Mouse (Mus musculus) stomach, embryonic 15.5 days (tissue): ENCODE results near the gene Tmem235. TPM values are rescaled to one million over a fixed set of nuclear protein-coding genes. Genes with fewer than 3 reads are reported as not detected.
"Not testable (repeated sequence)": the region's sequence is repeated elsewhere in the genome, so short reads cannot be mapped to it uniquely, and the experiment has no call there.

Experiments used
- ATAC-seq: fragments of 200-750 bp; cut with Nextera tagmentation; 2 replicates; pipeline ENCODE4 v1.8.0; 2017; ENCODE audit warnings: low read depth, moderate number of reproducible peaks, moderate TSS enrichment; ENCODE audit not compliant: insufficient read depth, low FRiP score
- H3K27ac ChIP-seq: fragments of 300-500 bp; sonication (generic); 2 replicates; pipeline ENCODE4 v1.5.1; 2015; ENCODE audit warnings: mild to moderate bottlenecking, inconsistent platforms
- H3K27me3 ChIP-seq: fragments of 300-500 bp; sonication (generic); replicated peaks from 2 replicates; pipeline ENCODE4 v1.6.1; 2015; ENCODE audit warnings: inconsistent platforms
- H3K36me3 ChIP-seq: fragments of 300-500 bp; sonication (generic); 2 replicates; pipeline ENCODE4 v1.6.1; 2015; ENCODE audit warnings: inconsistent platforms
- H3K4me1 ChIP-seq: fragments of 300-500 bp; sonication (generic); 2 replicates; pipeline ENCODE4 v1.6.1; 2015; ENCODE audit warnings: inconsistent platforms
- H3K4me2 ChIP-seq: fragments of 300-500 bp; sonication (generic); 2 replicates; pipeline ENCODE4 v1.6.1; 2015; ENCODE audit warnings: mild to moderate bottlenecking, inconsistent platforms
- H3K4me3 ChIP-seq: fragments of 300-500 bp; sonication (generic); replicated peaks from 2 replicates; pipeline ENCODE4 v1.5.1; 2015; ENCODE audit warnings: inconsistent platforms
- H3K9ac ChIP-seq: fragments of 300-500 bp; sonication (generic); 2 replicates; pipeline ENCODE4 v1.6.1; 2015; ENCODE audit warnings: inconsistent platforms
- H3K9me3 ChIP-seq: fragments of 300-500 bp; sonication (generic); 2 replicates; pipeline ENCODE4 v1.6.1; 2016; ENCODE audit warnings: inconsistent platforms
- WGBS: fragments of 180-500 bp; shearing (Covaris S2); methylation state at CpG from one replicate; pipeline ENCODE4 v1.1.7; 2015; 5-methylcytosine and 5-hydroxymethylcytosine counted together
- polyA plus RNA-seq: library from polyadenylated mRNA; unstranded; fragments of >200 nt; fragmentation: Nextera tagmentation; extraction: Ambion mirVana; gene quantifications from 2 replicates; pipeline ENCODE4 v1.2.1, GENCODE M21; 2015

The Tmem235 gene
- polyA plus RNA-seq: not detected in 2 replicates

DNA sequence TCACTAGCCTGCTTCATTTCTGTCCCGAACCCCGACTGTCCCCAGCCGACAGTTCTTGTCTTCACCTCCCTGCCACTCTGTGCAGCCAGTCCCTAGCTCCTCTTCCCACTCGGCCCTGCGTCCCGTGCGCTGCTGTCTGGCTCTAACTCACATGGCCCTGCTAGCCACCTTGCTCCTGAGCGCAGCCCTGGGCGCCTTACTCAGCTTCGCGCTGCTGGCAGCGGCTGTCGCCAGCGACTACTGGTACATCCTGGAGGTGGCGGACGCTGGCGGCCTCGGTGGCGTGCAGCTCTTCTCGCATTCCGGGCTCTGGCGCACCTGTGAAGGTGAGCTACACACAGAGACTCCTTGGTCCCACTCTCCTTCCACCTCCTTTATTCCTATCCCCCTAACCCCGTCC, at the start of gene Tmem235:
Gene Tmem235, plus strand, starts transcription at position 152 of the 400 bp plus-strand sequence.
- H3K27me3 ChIP-seq: peaks cover 19% of the 10 kb centered on the region
- H3K4me3 ChIP-seq: no peak within 1 kb of the TSS
- H3K9me3 ChIP-seq: no peaks in the 10 kb centered on the region
- no peak within 1 kb of the TSS for H3K27ac ChIP-seq
- no peak for ATAC-seq
- peaks cover 20% of the 10 kb centered on the region for H3K36me3 ChIP-seq
- no peak within 1 kb of the TSS for H3K9ac ChIP-seq
- 8% methylated on average over 23 of the region's 23 CpGs for WGBS
- H3K4me1 ChIP-seq: 0 out of 2 replicates have a peak, but pooled peaks cover 2% of the 10 kb centered on the region
- H3K4me2 ChIP-seq: no peak within 1 kb of the TSS

DNA sequence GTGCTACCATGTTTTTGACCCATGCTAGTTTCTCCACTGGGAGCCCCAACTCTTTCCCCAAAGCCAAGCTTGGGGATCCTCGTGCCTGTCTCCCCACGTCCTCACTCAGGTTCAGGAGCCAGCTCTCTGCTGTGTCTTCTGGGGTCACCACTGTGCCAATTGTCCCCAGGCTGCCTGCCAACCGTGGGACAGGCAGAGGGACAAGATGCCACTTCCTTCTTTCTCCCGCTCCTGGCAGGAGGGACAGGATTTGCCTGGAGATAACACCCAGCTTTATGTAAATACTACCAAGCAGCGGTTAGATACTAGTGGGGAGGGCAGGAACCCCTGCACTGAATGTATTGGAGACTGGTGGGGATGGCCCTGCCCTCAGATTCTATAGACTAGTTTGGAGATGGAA, 46.7 kb upstream of the Tmem235 start:
- H3K27me3 ChIP-seq: no peaks in the 10 kb centered on the region
- no peak overlapping the region for H3K27ac ChIP-seq
- no peaks in the 10 kb centered on the region for H3K9me3 ChIP-seq
- H3K36me3 ChIP-seq: peaks cover 52% of the 10 kb centered on the region
- H3K9ac ChIP-seq: no peak overlapping the region
- 63% methylated on average over 5 of the region's 5 CpGs for WGBS
- no peak for ATAC-seq
- no peak overlapping the region for H3K4me2 ChIP-seq
- H3K4me3 ChIP-seq: no peak overlapping the region
- peaks cover 9% of the 10 kb centered on the region for H3K4me1 ChIP-seq

DNA sequence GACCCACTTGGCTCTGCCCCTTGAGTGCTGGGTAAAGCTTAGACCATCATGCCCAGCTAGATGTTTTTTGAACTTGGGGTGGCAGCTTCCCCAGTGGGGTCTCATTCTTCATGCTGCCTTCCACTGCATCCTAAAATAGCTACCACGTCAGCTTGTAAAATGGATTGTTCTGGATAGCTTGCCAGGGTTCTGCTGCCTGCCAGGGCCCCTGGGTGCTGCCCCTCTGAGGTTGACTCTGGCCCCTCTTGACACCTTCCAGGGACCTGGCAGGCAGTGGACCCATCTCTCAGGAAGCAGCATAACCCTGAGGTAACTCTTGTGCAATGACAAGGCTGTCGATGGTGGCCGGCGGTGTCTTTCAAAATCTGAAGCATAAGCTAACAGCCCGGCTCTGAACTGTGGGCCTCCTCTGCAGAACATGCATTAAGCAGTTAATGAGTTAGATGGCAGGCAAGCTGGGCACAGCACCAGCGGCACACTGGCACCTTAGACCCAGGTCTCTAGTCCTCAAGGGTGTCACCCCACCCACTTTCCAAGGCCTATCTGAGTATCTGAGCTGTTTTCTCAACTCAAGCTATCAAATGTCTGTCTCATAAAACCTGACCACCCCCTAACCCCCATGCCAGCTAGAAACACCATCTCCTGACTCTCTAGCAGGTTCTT, 45.7 kb upstream of the Tmem235 start:
- Histone ChIP-seq H3K27me3 (no peaks in the 10 kb centered on the region), H3K27ac (no peak overlapping the region), H3K4me2 (no peak overlapping the region), H3K4me1 (peaks cover 3% of the 10 kb centered on the region), H3K36me3 (peaks cover 58% of the 10 kb centered on the region), H3K9ac (no peak overlapping the region), H3K4me3 (no peak overlapping the region), H3K9me3 (no peaks in the 10 kb centered on the region)
- no peak for ATAC-seq
- WGBS: 87% methylated on average over 6 of the region's 6 CpGs

DNA sequence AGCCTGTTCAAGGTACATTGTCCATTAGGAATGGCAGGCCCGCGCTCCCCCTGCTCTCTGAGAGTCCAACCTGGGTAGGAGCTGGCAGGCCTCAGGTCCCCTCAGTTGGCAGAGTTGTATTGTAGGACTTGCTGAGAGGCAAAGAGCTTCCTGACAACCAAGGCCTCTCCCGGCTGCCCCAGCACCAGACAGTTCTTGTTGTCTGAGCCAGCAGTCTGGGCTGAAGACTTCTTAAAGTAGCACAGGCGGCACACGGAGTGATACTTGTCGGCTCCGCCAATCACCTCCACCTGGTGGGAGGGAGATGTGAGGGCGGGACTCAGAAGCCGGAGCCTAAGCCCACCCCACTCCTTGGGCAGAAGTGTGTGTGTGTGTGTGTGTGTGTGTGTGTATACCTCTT, 44.7 kb upstream of the Tmem235 start:
- H3K4me3 ChIP-seq, H3K27ac ChIP-seq, H3K9me3 ChIP-seq, H3K4me2 ChIP-seq, H3K9ac ChIP-seq, H3K27me3 ChIP-seq, ATAC-seq, H3K4me1 ChIP-seq: not testable (repeated sequence)
- WGBS: 79% methylated on average over 9 of the region's 9 CpGs
- peaks cover 65% of the 10 kb centered on the region for H3K36me3 ChIP-seq

DNA sequence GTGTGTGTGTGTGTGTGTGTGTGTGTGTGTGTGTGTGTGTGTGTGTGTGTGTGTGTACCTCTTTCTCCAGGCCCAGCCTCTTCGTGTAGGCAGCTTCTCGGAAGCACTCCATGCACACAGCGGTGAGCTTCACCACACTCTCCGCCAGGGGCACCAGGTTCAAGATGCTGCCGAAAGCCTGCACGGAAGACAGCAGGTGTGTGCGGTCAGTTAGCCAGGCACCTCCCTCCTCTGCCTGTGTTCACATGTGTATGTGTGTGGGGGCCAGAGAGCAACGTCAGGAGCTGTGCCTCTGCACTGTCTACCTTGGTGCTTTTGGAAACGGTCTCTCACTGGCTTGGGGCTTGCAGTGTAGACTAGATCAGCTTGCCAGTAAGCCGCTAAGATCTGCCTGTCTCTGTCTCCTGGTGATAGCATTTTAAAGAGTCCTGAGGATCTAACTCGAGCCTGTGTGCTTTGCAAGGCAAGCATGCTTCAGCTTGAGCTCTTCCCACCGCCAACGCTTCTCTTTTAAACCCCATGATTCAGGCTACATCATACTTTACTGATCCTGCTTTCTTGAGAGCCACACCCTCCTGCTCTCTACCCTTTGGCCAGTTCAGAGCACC, 44.1 kb upstream of the Tmem235 start:
- ATAC-seq: no peak

DNA sequence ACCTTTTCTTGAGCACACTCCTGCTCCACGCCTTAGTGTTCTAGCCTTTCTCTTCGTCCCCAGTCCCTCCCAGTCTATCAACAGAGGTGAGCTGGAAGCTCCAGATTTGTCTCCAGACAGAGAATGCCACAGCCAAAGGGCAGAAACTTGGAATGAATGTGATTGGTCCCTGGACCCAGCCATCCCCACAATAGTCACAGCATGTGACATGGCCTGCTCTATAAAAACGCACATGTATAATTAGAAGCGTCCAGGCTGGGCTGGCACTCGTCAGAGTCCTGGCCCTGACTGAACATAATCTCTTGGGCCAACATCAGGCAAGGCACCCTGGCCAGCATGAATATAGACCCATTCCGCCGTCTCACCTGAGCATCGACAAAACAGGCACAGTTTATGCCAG, 41.5 kb upstream of the Tmem235 start:
- Histone ChIP-seq H3K36me3 (peaks cover 62% of the 10 kb centered on the region), H3K9me3 (no peaks in the 10 kb centered on the region), H3K9ac (no peak overlapping the region), H3K27me3 (no peaks in the 10 kb centered on the region), H3K4me2 (no peak overlapping the region), H3K4me1 (peaks cover 26% of the 10 kb centered on the region), H3K27ac (no peak overlapping the region), H3K4me3 (no peak overlapping the region)
- ATAC-seq: no peak
- WGBS: 80% methylated on average over 8 of the region's 8 CpGs

More for the DNA sequence above, 44.1 kb upstream of the Tmem235 start:
- Histone ChIP-seq H3K4me3 (no peak overlapping the region), H3K4me1 (peaks cover 4% of the 10 kb centered on the region; the same call in 1 of the 2 replicates), H3K27me3 (no peaks in the 10 kb centered on the region), H3K9ac (no peak overlapping the region), H3K4me2 (no peak overlapping the region), H3K9me3 (no peaks in the 10 kb centered on the region), H3K36me3 (peaks cover 68% of the 10 kb centered on the region), H3K27ac (0 out of 2 replicates have a peak overlapping the region, but pooled peaks have one; percentile 7)
- WGBS: 87% methylated on average over 13 of the region's 13 CpGs

DNA sequence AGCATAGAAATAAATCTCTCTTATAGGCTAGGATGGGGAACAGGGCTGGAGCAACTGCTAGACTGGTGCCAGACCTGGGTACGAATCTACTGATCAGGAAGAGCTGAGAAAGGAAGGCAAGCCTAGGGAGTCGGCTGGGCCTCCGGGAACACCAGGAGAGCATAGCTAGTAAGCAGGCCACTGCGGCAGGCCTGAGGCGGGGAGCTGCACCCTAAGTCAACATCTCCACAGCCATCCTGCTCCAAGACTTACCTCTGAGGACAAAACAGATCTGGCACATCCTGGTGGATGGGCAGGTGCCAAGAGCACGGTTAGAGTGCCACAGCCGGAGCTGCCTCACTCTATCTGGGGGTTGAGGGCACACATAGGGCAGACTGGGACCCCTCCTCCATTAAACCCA, 40.4 kb upstream of the Tmem235 start:
- no peak for ATAC-seq
- H3K4me3 ChIP-seq: no peak overlapping the region
- no peak overlapping the region for H3K4me2 ChIP-seq
- no peak overlapping the region for H3K9ac ChIP-seq
- no peaks in the 10 kb centered on the region for H3K27me3 ChIP-seq
- H3K4me1 ChIP-seq: peaks cover 36% of the 10 kb centered on the region
- no peak overlapping the region for H3K27ac ChIP-seq
- WGBS: 87% methylated on average over 7 of the region's 7 CpGs
- no peaks in the 10 kb centered on the region for H3K9me3 ChIP-seq
- peaks cover 54% of the 10 kb centered on the region for H3K36me3 ChIP-seq

DNA sequence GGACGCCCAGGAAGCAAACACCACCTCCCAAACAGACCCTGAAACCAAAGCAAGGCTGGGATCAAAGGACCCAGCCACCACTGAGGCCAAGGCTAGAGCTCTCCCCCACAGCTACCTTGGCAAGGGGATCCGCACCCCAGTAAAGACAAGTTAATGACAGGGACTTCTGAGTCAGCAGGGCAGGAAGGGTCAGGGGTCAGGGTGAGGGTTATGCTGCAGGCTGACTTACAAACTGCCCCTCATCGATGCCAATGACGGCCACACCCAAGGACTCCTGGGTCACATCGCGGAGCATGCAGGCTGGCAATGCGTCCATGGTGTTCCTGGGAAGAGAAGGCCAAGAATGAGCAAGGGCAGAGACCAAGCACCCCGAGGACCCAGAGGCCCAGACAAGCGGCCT, 38.7 kb upstream of the Tmem235 start:
- 86% methylated on average over 9 of the region's 9 CpGs for WGBS
- Histone ChIP-seq H3K36me3 (peaks cover 41% of the 10 kb centered on the region), H3K27ac (no peak overlapping the region; the same call in 1 of the 2 replicates), H3K4me3 (no peak overlapping the region), H3K4me1 (peaks cover 50% of the 10 kb centered on the region), H3K9ac (no peak overlapping the region), H3K4me2 (no peak overlapping the region), H3K9me3 (no peaks in the 10 kb centered on the region), H3K27me3 (no peaks in the 10 kb centered on the region)
- ATAC-seq: no peak

GRCm38 (mm10) chr11:117822728-117823241, 37.8 kb upstream of the Tmem235 start:
- Histone ChIP-seq H3K4me1 (peaks cover 59% of the 10 kb centered on the region), H3K27me3 (no peaks in the 10 kb centered on the region), H3K9ac (no peak overlapping the region), H3K27ac (peak overlapping the region; percentile 46), H3K36me3 (peaks cover 34% of the 10 kb centered on the region), H3K4me2 (peak overlapping the region; percentile 5), H3K4me3 (0 out of 2 replicates have a peak overlapping the region, but pooled peaks have one; percentile 1), H3K9me3 (no peaks in the 10 kb centered on the region)
- ATAC-seq: no peak
- WGBS: 63% methylated on average over 7 of the region's 7 CpGs

DNA sequence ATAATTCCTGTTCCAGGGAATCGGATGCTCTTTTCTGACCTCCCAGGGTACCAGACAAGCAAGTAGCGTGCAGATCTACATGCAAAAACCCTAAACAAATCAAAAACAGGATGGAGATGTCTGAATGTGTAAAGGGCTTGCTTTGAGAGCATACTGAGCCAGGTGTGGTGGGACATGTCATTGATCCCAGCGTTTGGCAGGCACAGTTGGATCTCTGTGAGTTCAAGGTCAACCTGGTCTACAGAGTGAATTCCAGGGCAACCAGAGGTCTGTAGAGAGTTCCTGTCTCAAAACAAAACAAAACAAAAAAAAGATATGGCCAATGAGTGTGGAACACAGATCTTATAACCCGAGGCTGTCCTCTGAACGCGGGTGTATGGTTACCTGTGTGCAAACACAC, 37.1 kb upstream of the Tmem235 start:
- Histone ChIP-seq H3K4me2 (peak overlapping the region; percentile 5; the same call in 1 of the 2 replicates), H3K27ac (peak overlapping the region; percentile 46), H3K4me1 (peaks cover 64% of the 10 kb centered on the region), H3K9ac (no peak overlapping the region), H3K27me3 (no peaks in the 10 kb centered on the region), H3K4me3 (0 out of 2 replicates have a peak overlapping the region, but pooled peaks have one; percentile 1), H3K36me3 (peaks cover 28% of the 10 kb centered on the region), H3K9me3 (no peaks in the 10 kb centered on the region)
- 85% methylated on average over 6 of the region's 6 CpGs for WGBS
- ATAC-seq: no peak

- Histone ChIP-seq H3K36me3 (peaks cover 19% of the 10 kb centered on the region), H3K9me3 (no peaks in the 10 kb centered on the region), H3K4me1 (peaks cover 73% of the 10 kb centered on the region), H3K27me3 (no peaks in the 10 kb centered on the region), H3K4me3 (peak overlapping the region; percentile 62), H3K4me2 (peak overlapping the region; percentile 93), H3K27ac (peak overlapping the region; percentile 95), H3K9ac (peak overlapping the region; percentile 65)
- WGBS: 12% methylated on average over 23 of the region's 23 CpGs
- peak; percentile 32; the same call in 1 of the 2 replicates for ATAC-seq
Observed at GRCm38 (mm10) chr11:117824060-117824969, 36.2 kb upstream of the Tmem235 start.
